Mouse (Mus musculus) CH12.LX (cell line): ENCODE results near the gene Rps27rt.

Experiments
- E2F4 ChIP-seq: IDR thresholded peaks from 2 replicates; pipeline ENCODE4 v1.6.1; 2011; ENCODE audit warnings: low read depth, low read length, improper control_type of control experiment; ENCODE audit not compliant: insufficient replicate concordance
- ETS1 ChIP-seq: conservative IDR thresholded peaks from 2 replicates; pipeline ENCODE4 v1.6.1; 2012; ENCODE audit warnings: low read depth, mild to moderate bottlenecking, inconsistent platforms, low read length, improper control_type of control experiment, moderate library complexity
- MYC ChIP-seq: IDR thresholded peaks from 2 replicates; pipeline ENCODE4 v1.6.1; 2011; ENCODE audit warnings: low read depth, mild to moderate bottlenecking, improper control_type of control experiment, low read length
- SIN3A ChIP-seq: IDR thresholded peaks from 2 replicates; pipeline ENCODE4 v1.6.1; 2012; ENCODE audit warnings: low read length, improper control_type of control experiment, inconsistent platforms

DNA sequence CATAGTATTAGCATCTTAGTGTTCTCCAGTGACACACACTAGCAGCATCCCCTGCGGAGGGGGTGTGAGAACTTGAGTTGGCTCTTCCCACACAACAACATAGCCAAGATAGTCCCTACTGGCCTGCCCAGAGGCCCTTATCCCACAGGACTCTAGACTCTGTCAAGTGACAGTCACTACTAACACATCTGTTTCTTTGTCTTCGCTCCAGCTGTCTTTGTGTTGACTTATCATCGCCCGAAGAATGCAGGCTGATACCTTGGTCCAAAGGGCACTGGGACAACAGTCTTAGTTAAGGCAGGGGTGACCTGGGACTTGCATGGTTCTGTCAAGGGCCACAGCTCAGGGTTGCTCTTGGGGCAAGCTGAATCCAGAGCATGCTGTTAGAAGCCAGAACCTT, 12.7 kb upstream of the Rps27rt start:
- TF ChIP-seq E2F4 (no peak), MYC (no peak), ETS1 (no peak), SIN3A (no peak)
